Mouse (Mus musculus): Measurements from ENCODE around the gene Gpd2. TPM values are rescaled to one million over a fixed set of nuclear protein-coding genes. Genes with fewer than 3 reads are reported as not detected.

Gene Gpd2
- total RNA-seq, 2 experiments from 2014 or later: 125 to 144 TPM

DNA sequence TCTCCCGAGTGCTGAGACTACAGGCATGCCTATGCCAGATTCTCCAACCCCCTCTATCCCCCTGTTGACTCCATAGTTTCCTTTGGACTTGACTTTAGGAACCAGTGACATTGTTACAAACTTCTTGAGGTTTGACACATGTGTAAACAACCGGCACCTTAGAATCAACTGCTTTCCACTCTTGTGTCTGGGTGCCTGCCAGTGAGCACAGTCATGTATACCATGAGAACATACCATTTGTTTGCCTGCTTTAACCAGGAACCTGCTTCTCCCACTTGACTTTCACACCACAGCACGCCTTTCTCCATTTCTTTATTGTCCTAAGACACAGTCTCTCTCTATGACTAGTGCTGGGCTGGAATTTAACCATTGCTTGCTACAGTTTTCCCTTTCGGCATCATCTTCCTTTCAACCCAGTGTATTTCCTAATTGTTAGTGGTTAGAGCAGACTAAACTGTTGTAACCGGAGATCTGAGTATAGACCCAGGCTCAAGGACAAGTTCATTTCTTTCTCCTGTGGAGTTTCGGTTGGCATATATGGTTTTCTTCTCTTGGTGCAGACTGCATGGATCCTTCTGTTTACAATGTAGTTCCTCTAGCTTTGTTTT, 8.4 kb downstream of the Gpd2 start:
- no peak for DNase-seq (ENCODE audit: low spot score in 2 of 2)

- no peak for DNase-seq (ENCODE audit: low spot score in 2 of 2)
These were observed 12.7 kb downstream of the Gpd2 start for GRCm38 (mm10) chr2:57250113-57250512.

DNA sequence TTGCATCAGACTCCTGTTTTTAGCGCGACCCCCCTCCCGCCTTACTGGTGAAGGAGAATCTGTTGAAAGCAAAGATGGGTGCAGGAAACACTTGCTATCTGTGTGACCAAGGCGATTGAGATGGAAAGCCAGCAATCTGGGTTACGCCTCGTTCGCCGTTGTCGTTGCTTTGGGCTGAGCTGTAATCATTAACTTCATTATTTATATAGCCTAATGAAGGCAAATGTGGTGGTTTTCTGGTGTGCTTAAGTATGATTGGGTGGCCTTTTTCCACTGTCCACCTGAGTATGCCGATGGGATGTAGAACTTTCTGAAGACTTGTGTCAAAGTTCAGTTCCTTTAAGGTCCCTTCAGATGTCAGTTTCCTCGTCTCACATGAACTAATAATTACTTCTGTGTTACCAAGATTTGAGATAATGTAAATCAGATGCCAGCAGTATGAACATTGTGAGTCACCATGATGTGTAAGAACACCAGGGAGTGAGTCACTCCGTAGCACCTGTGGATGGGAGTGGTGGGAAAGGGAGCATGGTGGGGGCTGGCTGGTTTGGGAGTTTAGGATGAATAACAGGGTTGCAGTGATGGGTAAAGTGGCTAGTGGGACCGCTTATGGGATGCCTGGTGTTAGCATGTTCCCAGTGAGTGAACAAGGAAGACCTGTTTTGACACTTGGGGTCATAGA, 14.3 kb downstream of the Gpd2 start:
- no peak for DNase-seq (ENCODE audit: low spot score in 2 of 2)

GRCm38 (mm10) chr2:57252542-57253301, 15.3 kb downstream of the Gpd2 start:
- no peak for DNase-seq (ENCODE audit: low spot score in 2 of 2)

- DNase-seq (ENCODE audit: low spot score in 2 of 2): no peak
These were observed 16.8 kb downstream of the Gpd2 start for GRCm38 (mm10) chr2:57254267-57254666.

DNA sequence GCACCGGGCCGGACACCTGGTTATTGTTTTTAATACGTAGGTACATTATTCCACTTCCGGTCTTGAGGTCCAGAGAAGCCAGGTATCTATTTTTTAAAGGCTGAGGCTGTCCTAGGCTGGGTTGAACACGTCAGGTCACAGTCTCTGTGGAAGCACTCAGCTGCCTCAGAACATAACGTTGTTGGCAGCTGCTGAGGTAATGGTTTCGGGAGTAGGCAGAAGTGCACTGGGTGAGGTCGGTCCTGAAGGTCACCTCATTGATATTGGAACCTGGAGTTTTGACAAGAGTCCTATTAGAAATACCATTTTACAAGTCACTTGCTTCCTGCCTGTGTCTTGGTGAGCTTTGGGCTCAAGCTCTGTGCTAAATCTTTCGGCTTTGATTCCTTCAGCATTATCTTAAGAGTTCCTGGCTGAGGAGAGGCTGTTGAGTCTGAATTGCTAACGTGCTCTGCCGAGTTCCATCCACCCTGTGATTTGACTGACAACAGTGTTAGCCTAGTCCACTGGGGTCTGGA, 17.8 kb downstream of the Gpd2 start:
- no peak for DNase-seq (ENCODE audit: low spot score in 2 of 2)

DNA sequence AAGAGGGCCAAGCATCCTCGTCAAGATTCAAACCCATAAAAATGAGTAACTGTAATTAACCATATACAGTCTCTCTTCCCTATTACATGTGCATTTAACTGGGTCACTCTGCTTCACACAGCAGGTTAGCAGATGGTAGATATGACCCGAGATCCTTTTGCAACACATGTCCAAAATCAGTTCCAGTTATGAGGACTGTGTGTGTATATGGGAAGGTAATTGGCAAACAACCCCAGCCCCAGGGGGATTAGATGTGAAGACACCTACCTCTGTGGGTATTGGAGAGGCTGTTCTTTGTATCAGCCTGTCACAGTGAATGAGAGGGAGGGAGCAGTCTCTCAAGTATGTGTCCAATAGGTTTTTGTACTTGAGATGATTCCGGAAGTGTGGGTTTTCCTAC, 18.4 kb downstream of the Gpd2 start:
- DNase-seq (ENCODE audit: low spot score in 2 of 2): no peak

- no peak for DNase-seq (ENCODE audit: low spot score in 2 of 2)
These were observed 19.0 kb downstream of the Gpd2 start for GRCm38 (mm10) chr2:57256459-57256858.

DNA sequence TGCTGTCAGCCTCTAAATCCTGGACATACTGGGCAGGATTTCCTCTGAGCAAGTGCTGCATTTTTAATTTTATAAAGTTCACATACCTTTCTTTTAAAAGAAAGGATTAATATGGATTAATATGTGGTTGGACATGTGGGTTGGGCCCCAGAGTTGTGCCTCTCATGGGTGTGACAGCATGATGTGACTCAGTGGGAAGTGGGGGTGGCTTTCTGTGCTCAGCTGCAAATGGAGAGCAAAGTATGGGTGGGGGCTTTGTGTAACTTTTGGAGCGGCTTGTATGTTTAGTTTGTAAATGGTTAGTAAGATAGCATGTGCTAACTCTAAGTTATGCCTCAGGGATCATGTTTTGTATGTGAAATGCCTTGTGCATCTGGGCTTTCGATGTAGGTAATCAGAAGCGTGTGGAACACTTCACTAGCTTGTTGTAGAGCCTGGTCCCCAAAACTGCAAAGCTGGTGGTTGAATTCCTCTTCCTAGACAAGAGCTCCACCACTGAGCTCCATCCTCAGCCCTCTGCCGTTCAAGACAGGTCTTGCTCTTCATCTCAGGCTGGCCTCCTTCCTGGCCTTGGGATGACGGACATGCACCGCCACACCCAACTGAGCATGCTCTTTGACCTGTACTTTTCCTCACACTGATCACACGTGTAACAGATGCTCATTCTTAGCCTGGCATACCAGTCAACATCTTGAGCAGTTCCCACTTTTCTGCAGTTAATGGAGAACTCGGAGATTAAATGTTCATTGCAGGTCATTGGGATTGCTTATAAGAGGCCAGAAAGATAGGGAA, 24.0 kb downstream of the Gpd2 start:
- DNase-seq (ENCODE audit: low spot score in 2 of 2): no peak

DNA sequence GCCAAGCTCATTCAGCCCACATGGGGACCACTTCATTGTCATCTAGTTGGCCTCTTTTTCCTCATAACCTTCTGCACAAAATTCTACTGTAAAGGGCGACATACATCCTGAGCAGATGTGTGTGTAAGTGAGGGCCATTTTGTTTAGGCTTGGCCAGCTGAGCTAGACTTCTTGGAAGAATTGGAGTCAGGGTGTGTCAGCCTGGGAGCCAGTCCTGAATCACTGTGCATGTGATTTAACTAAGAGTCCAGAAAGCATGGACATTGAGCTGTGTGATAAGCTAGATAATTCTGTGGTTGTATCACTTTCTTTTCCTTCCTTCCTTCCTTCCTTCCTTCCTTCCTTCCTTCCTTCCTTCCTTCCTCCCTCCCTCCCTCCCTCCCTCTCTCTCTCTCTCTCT, 26.0 kb downstream of the Gpd2 start:
- DNase-seq (ENCODE audit: low spot score in 2 of 2): no peak

DNA sequence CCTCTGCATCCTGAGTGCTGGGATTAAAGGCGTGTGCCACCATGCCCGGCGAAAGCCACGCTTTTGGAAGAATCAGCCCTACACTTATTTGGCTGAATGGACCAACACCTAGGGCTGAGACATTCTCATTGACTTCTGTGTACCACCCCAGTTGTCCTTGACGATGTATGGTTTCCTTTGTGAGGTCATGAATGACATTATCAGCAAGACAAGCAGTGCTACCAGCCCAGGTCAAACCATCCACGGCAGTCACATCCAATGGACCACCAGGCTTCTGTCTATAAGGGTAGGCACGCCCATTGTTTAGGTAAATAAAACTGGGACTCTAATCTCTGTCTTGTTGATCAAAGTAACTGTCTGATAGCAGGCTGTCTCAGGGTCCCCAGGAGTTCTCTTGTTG, 27.5 kb downstream of the Gpd2 start:
- DNase-seq (ENCODE audit: low spot score in 2 of 2): no peak

GRCm38 (mm10) chr2:57266679-57267393, 29.4 kb downstream of the Gpd2 start:
- no peak for DNase-seq (ENCODE audit: low spot score in 2 of 2)

DNA sequence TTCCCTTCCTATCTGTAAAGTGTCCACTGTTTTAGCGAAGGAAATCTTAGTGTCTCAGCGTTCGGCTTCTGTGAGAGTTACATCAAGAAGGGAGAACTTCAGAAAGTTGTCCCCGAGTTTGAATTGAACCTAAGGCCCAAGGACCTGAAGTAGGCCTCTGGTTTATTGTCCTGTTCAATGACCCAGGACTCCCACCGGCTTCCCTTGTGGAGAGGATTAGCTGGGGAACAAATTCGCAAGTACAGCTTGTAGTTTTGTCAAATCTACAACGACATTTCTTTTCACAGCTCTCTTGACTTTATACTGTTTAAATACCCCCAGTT, 29.9 kb downstream of the Gpd2 start:
- DNase-seq (ENCODE audit: low spot score in 2 of 2): no peak

- DNase-seq (ENCODE audit: low spot score in 2 of 2): peak; percentile 12 to 23
These were observed 30.5 kb downstream of the Gpd2 start for GRCm38 (mm10) chr2:57267896-57268295.

GRCm38 (mm10) chr2:57268839-57269238, 31.4 kb downstream of the Gpd2 start:
- no peak for DNase-seq (ENCODE audit: low spot score in 2 of 2)

GRCm38 (mm10) chr2:57269690-57270435, 32.4 kb downstream of the Gpd2 start:
- DNase-seq (ENCODE audit: low spot score in 2 of 2): no peak

GRCm38 (mm10) chr2:57280190-57280723, 42.8 kb downstream of the Gpd2 start:
- DNase-seq (ENCODE audit: low spot score in 2 of 2): no peak

DNA sequence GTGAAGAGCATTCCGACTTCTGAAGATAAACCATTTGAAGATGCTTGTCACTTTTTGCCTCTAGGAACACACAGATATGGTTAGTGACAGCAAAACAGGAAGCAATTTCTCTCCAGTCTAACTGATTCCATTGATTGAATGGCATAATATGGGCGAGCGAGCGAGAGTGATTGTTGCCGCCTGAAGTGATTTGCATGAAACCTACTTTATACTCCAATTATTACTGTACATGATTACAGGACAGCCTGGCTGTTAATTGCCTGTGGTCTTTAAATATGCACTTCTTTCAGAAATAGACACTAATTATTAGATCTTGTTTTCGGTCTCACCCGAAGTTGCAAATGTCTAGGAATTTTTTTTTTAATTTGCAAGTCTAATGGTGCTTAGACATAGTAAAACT, 46.4 kb downstream of the Gpd2 start:
- DNase-seq (ENCODE audit: low spot score in 2 of 2): no peak

GRCm38 (mm10) chr2:57285197-57285596, 47.8 kb downstream of the Gpd2 start:
- no peak for DNase-seq (ENCODE audit: low spot score in 2 of 2)

GRCm38 (mm10) chr2:57287986-57288385, 50.6 kb downstream of the Gpd2 start:
- DNase-seq (ENCODE audit: low spot score in 2 of 2): no peak
